Mouse (Mus musculus): Measurements from ENCODE around the gene Gm20219. TPM values are rescaled to one million over a fixed set of nuclear protein-coding genes. Genes with fewer than 3 reads are reported as not detected.

Gm20219 gene
- polyA plus RNA-seq, 1 experiment from 2014 or later: 0.95 TPM

- peaks cover 16% of the 10 kb centered on the region for H3K36me3 ChIP-seq (ENCODE audit: control insufficient read depth, insufficient read depth, low read length)
- peak within 1 kb of the TSS; percentile 95 for H3K4me2 ChIP-seq (ENCODE audit: low read length)
Observed at GRCm38 (mm10) chr17:56584257-56585130, 30.3 kb upstream of the Gm20219 start, which contains the start of the genes Safb2 and Safb. Gene Safb2 (minus strand): TSS chr17:56584585. Gene Safb (plus strand): TSS chr17:56584825.

GRCm38 (mm10) chr17:56583611-56584256, 29.5 kb upstream of the Gm20219 start:
- Histone ChIP-seq H3K9me3 (replicated peaks; ENCODE audit: control insufficient read depth, low read length, poor library complexity, severe bottlenecking) (no peaks in the 10 kb centered on the region), H3K36me3 (ENCODE audit: control insufficient read depth, insufficient read depth, low read length) (peaks cover 10% of the 10 kb centered on the region), H3K4me3 (ENCODE audit: low read depth, low read length) (peak overlapping the region; percentile 83), H3K4me1 (ENCODE audit: control insufficient read depth, insufficient read depth, low read length) (peaks cover 41% of the 10 kb centered on the region), H3K27ac (ENCODE audit: low read length) (peak overlapping the region; percentile 95), H3K4me2 (ENCODE audit: low read length) (peak overlapping the region; percentile 95), H3K9ac (ENCODE audit: low read depth, low read length) (peak overlapping the region; percentile 86), H3K27me3 (ENCODE audit: control insufficient read depth, insufficient read depth, low read depth, low read length) (no peaks in the 10 kb centered on the region)
- 4% methylated on average over 32 of the region's 33 CpGs for WGBS
- no peak; the same call in 1 of the 2 replicates for ATAC-seq

More at GRCm38 (mm10) chr17:56584257-56585130, 30.3 kb upstream of the Gm20219 start, which contains the start of the genes Safb2 and Safb:
- Histone ChIP-seq H3K4me3 (ENCODE audit: low read depth, low read length) (peak within 1 kb of the TSS; percentile 83), H3K9ac (ENCODE audit: low read depth, low read length) (peak within 1 kb of the TSS; percentile 87), H3K4me1 (ENCODE audit: control insufficient read depth, insufficient read depth, low read length) (peaks cover 41% of the 10 kb centered on the region), H3K27ac (ENCODE audit: low read length) (peak within 1 kb of the TSS; percentile 95), H3K9me3 (replicated peaks; ENCODE audit: control insufficient read depth, low read length, poor library complexity, severe bottlenecking) (no peaks in the 10 kb centered on the region), H3K27me3 (ENCODE audit: control insufficient read depth, insufficient read depth, low read depth, low read length) (no peaks in the 10 kb centered on the region)
- WGBS: under 1% methylated on average over 84 of the region's 101 CpGs
- ATAC-seq: peak; percentile 95

- Histone ChIP-seq H3K4me3 (ENCODE audit: low read depth, low read length) (peak overlapping the region; percentile 83), H3K9me3 (replicated peaks; ENCODE audit: control insufficient read depth, low read length, poor library complexity, severe bottlenecking) (no peaks in the 10 kb centered on the region), H3K27ac (ENCODE audit: low read length) (no peak overlapping the region), H3K9ac (ENCODE audit: low read depth, low read length) (peak overlapping the region; percentile 86), H3K27me3 (ENCODE audit: control insufficient read depth, insufficient read depth, low read depth, low read length) (no peaks in the 10 kb centered on the region), H3K36me3 (ENCODE audit: control insufficient read depth, insufficient read depth, low read length) (peaks cover 12% of the 10 kb centered on the region), H3K4me2 (ENCODE audit: low read length) (peak overlapping the region; percentile 95), H3K4me1 (ENCODE audit: control insufficient read depth, insufficient read depth, low read length) (peaks cover 41% of the 10 kb centered on the region)
- ATAC-seq: no peak
- WGBS: 83% methylated on average over 1 of the region's 1 CpGs
Observed at GRCm38 (mm10) chr17:56583071-56583470, 28.9 kb upstream of the Gm20219 start.

GRCm38 (mm10) chr17:56572939-56573338, 18.8 kb upstream of the Gm20219 start:
- Histone ChIP-seq H3K4me3 (ENCODE audit: low read depth, low read length) (no peak overlapping the region), H3K4me2 (ENCODE audit: low read length) (no peak overlapping the region), H3K36me3 (ENCODE audit: control insufficient read depth, insufficient read depth, low read length) (peaks cover 51% of the 10 kb centered on the region), H3K27me3 (ENCODE audit: control insufficient read depth, insufficient read depth, low read depth, low read length) (no peaks in the 10 kb centered on the region), H3K4me1 (ENCODE audit: control insufficient read depth, insufficient read depth, low read length) (no peaks in the 10 kb centered on the region), H3K27ac (ENCODE audit: low read length) (no peak overlapping the region), H3K9ac (ENCODE audit: low read depth, low read length) (no peak overlapping the region), H3K9me3 (replicated peaks; ENCODE audit: control insufficient read depth, low read length, poor library complexity, severe bottlenecking) (no peaks in the 10 kb centered on the region)
- WGBS: 89% methylated on average over 3 of the region's 3 CpGs
- no peak for ATAC-seq

DNA sequence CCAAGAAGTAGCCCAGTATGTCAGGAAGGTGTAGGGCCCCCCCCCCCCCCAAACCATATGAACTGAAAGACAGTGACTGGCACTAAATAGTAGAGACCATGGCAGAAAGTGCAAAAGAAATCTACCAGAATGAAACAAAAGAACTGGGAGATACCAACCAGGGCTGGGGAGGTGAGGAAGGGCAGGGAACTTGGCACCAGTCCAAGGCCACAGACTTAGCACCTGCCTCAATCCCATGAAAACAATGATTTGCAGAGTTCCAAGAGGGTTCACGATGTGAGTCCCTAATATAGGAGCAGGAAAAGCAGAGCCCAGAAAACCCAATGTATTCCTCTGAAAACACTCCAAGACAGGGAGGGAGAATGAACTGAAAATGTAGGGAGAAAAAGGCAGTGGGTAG, 18.0 kb upstream of the Gm20219 start:
- 68% methylated on average over 1 of the region's 1 CpGs for WGBS
- Histone ChIP-seq H3K4me1 (ENCODE audit: control insufficient read depth, insufficient read depth, low read length) (no peaks in the 10 kb centered on the region), H3K27ac (ENCODE audit: low read length) (no peak overlapping the region), H3K36me3 (ENCODE audit: control insufficient read depth, insufficient read depth, low read length) (peaks cover 52% of the 10 kb centered on the region), H3K27me3 (ENCODE audit: control insufficient read depth, insufficient read depth, low read depth, low read length) (no peaks in the 10 kb centered on the region), H3K4me3 (ENCODE audit: low read depth, low read length) (no peak overlapping the region), H3K9me3 (replicated peaks; ENCODE audit: control insufficient read depth, low read length, poor library complexity, severe bottlenecking) (no peaks in the 10 kb centered on the region), H3K4me2 (ENCODE audit: low read length) (no peak overlapping the region), H3K9ac (ENCODE audit: low read depth, low read length) (no peak overlapping the region)
- no peak for ATAC-seq

DNA sequence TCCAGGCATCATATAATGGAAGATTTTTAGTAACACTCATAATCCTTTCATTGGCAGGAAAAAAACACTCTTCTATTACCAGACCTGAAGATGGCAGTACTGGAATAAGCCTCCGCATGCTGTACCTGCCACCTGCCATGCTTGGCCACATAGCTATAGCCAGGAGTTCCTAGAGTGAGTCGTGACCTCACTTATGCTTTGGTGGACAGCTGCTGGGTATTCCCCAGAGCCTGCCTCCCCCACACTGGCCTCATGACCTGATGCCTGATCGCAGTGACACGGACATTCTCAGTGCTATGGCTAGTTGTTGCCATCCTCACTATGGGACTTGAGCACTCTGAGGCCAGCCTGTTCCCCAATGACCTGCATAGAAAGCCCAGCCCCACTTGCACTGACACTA, 16.1 kb upstream of the Gm20219 start:
- ATAC-seq: no peak
- Histone ChIP-seq H3K27ac (ENCODE audit: low read length) (no peak overlapping the region), H3K9me3 (replicated peaks; ENCODE audit: control insufficient read depth, low read length, poor library complexity, severe bottlenecking) (no peaks in the 10 kb centered on the region), H3K4me3 (ENCODE audit: low read depth, low read length) (no peak overlapping the region), H3K4me1 (ENCODE audit: control insufficient read depth, insufficient read depth, low read length) (no peaks in the 10 kb centered on the region), H3K4me2 (ENCODE audit: low read length) (no peak overlapping the region), H3K9ac (ENCODE audit: low read depth, low read length) (no peak overlapping the region), H3K36me3 (ENCODE audit: control insufficient read depth, insufficient read depth, low read length) (peaks cover 60% of the 10 kb centered on the region), H3K27me3 (ENCODE audit: control insufficient read depth, insufficient read depth, low read depth, low read length) (no peaks in the 10 kb centered on the region)
- 94% methylated on average over 4 of the region's 4 CpGs for WGBS

DNA sequence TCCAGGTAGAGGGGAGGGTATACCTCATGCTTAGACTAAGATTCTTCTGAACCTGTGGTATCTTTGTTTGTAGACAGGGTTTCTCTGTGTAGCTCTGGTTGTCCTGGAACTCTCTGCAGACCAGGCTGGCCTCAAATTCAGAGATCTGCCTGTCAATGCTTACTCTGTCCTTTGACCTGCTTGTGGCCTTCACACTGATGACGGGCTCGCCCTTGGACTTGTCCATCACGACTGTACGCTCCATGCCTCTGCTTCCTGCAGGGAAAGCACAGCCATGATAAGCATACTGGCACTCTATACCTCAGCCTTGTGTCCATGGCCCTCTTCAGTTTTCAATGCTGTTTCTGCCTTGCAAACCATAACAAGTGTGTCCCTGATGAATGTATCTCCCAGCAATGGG, 13.2 kb upstream of the Gm20219 start:
- H3K4me1 ChIP-seq (ENCODE audit: control insufficient read depth, insufficient read depth, low read length): no peaks in the 10 kb centered on the region
- H3K4me3 ChIP-seq (ENCODE audit: low read depth, low read length): no peak overlapping the region
- no peaks in the 10 kb centered on the region for H3K27me3 ChIP-seq (ENCODE audit: control insufficient read depth, insufficient read depth, low read depth, low read length)
- H3K4me2 ChIP-seq (ENCODE audit: low read length): no peak overlapping the region
- ATAC-seq: no peak
- WGBS: 96% methylated on average over 4 of the region's 4 CpGs
- H3K9ac ChIP-seq (ENCODE audit: low read depth, low read length): no peak overlapping the region
- no peaks in the 10 kb centered on the region for H3K9me3 ChIP-seq (replicated peaks; ENCODE audit: control insufficient read depth, low read length, poor library complexity, severe bottlenecking)
- peaks cover 67% of the 10 kb centered on the region for H3K36me3 ChIP-seq (ENCODE audit: control insufficient read depth, insufficient read depth, low read length)
- H3K27ac ChIP-seq (ENCODE audit: low read length): no peak overlapping the region

DNA sequence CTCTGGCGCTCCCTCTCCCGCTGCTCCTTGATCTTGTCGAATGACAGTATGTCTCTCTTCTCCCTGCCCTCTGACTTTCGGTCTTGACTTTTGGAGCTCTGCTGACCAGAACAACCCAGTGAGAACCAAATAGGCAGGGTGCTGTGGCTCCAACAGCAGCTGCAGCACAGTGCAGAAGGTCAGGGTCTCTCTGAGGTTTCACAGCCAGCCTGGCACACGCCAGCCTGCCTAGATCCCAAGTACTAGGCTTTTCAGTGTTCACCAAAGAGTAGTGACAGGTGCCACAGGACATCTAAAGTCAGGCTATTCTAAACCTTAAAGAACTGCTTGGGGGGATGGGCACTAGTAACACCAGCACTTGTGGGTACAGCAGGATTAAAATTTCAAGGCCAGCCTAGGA, 12.7 kb upstream of the Gm20219 start:
- WGBS: 92% methylated on average over 5 of the region's 5 CpGs
- Histone ChIP-seq H3K4me1 (ENCODE audit: control insufficient read depth, insufficient read depth, low read length) (no peaks in the 10 kb centered on the region), H3K4me3 (ENCODE audit: low read depth, low read length) (no peak overlapping the region), H3K27ac (ENCODE audit: low read length) (no peak overlapping the region), H3K9ac (ENCODE audit: low read depth, low read length) (no peak overlapping the region), H3K27me3 (ENCODE audit: control insufficient read depth, insufficient read depth, low read depth, low read length) (no peaks in the 10 kb centered on the region), H3K36me3 (ENCODE audit: control insufficient read depth, insufficient read depth, low read length) (peaks cover 70% of the 10 kb centered on the region), H3K9me3 (replicated peaks; ENCODE audit: control insufficient read depth, low read length, poor library complexity, severe bottlenecking) (no peaks in the 10 kb centered on the region), H3K4me2 (ENCODE audit: low read length) (no peak overlapping the region)
- ATAC-seq: no peak

- Histone ChIP-seq H3K4me2 (ENCODE audit: low read length) (no peak overlapping the region), H3K9ac (ENCODE audit: low read depth, low read length) (no peak overlapping the region), H3K4me3 (ENCODE audit: low read depth, low read length) (no peak overlapping the region), H3K9me3 (replicated peaks; ENCODE audit: control insufficient read depth, low read length, poor library complexity, severe bottlenecking) (no peaks in the 10 kb centered on the region), H3K4me1 (ENCODE audit: control insufficient read depth, insufficient read depth, low read length) (no peaks in the 10 kb centered on the region), H3K36me3 (ENCODE audit: control insufficient read depth, insufficient read depth, low read length) (peaks cover 77% of the 10 kb centered on the region), H3K27ac (ENCODE audit: low read length) (no peak overlapping the region), H3K27me3 (ENCODE audit: control insufficient read depth, insufficient read depth, low read depth, low read length) (no peaks in the 10 kb centered on the region)
- WGBS: 95% methylated on average over 29 of the region's 29 CpGs
- ATAC-seq: no peak
Observed at GRCm38 (mm10) chr17:56566293-56566692, 12.1 kb upstream of the Gm20219 start.

All from midbrain, embryonic 16.5 days (tissue).